Mouse (Mus musculus) myocyte (in vitro differentiated cells): ENCODE measurements at regions not wholly inside any gene's neighbourhood (a gene's known extent, or its start where the extent isn't known, plus 50 kb on each side); places are given as distances from the start of the nearest gene placed in this dataset.

Experiments
- H3K27me3 ChIP-seq: one replicate; pipeline ENCODE4 v1.6.1; 2011; ENCODE audit not compliant: control insufficient read depth, insufficient read depth, insufficient read length
- H3K36me3 ChIP-seq: one replicate; pipeline ENCODE4 v1.6.1; 2011; ENCODE audit not compliant: control insufficient read depth, insufficient read depth
- H3K4me2 ChIP-seq: one replicate; pipeline ENCODE4 v1.6.1; 2011; ENCODE audit warnings: low read depth, control low read depth
- H3K4me3 ChIP-seq: one replicate; pipeline ENCODE4 v1.5.1; 2011; ENCODE audit warnings: mild to moderate bottlenecking, control low read depth, moderate library complexity
- H3K79me2 ChIP-seq: one replicate; pipeline ENCODE4 v1.6.1; 2011; ENCODE audit not compliant: control insufficient read depth, insufficient read depth
- H3ac ChIP-seq: one replicate; pipeline ENCODE4 v1.6.1; 2011; ENCODE audit not compliant: control insufficient read depth, insufficient read length
- CEBPB ChIP-seq: IDR thresholded peaks from 2 replicates; pipeline ENCODE4 v1.6.1; 2011; ENCODE audit warnings: mild to moderate bottlenecking, moderate library complexity; ENCODE audit not compliant: poor library complexity, insufficient read depth, severe bottlenecking
- E2F4 ChIP-seq: IDR thresholded peaks from one replicate; pipeline ENCODE4 v1.6.1; 2011; ENCODE audit warnings: mild to moderate bottlenecking, control low read depth, moderate library complexity; ENCODE audit not compliant: insufficient read depth
- MAX ChIP-seq: IDR thresholded peaks from one replicate; pipeline ENCODE4 v1.6.1; 2011; ENCODE audit warnings: low read depth, mild to moderate bottlenecking, control low read depth
- MYOD1 ChIP-seq, 3 experiments: IDR thresholded peaks; one replicate each; pipeline ENCODE4 v1.6.1; 2011; ENCODE audit warnings: control low read depth in 2 of 3, low read depth in 2 of 3, mild to moderate bottlenecking in 2 of 3, moderate library complexity in 1 of 3; ENCODE audit not compliant: insufficient read length in 2 of 3, control insufficient read depth in 1 of 3
- MYOG ChIP-seq, 3 experiments: IDR thresholded peaks; one replicate each; pipeline ENCODE4 v1.6.1; 2011; ENCODE audit warnings: control low read depth in 2 of 3, low read depth in 2 of 3, mild to moderate bottlenecking in 2 of 3; ENCODE audit not compliant: insufficient read length in 2 of 3, control insufficient read depth in 1 of 3, insufficient read depth in 1 of 3
- POLR2A ChIP-seq: IDR thresholded peaks from one replicate; pipeline ENCODE4 v1.6.1; 2011; ENCODE audit warnings: low read depth, mild to moderate bottlenecking, control low read depth, moderate library complexity; ENCODE audit not compliant: insufficient read length
- POLR2AphosphoS2 ChIP-seq: IDR thresholded peaks from one replicate; pipeline ENCODE4 v1.6.1; 2011; ENCODE audit warnings: low read depth, control low read depth; ENCODE audit not compliant: insufficient read length
- REST ChIP-seq: IDR thresholded peaks from one replicate; pipeline ENCODE4 v1.6.1; 2011; ENCODE audit warnings: mild to moderate bottlenecking, control low read depth, moderate library complexity; ENCODE audit not compliant: insufficient read depth, insufficient read length
- SRF ChIP-seq: IDR thresholded peaks from one replicate; pipeline ENCODE4 v1.6.1; 2011; ENCODE audit warnings: low read depth; ENCODE audit not compliant: control insufficient read depth, insufficient read length
- TCF12 ChIP-seq: IDR thresholded peaks from one replicate; pipeline ENCODE4 v1.6.1; 2011; ENCODE audit warnings: mild to moderate bottlenecking, control low read depth; ENCODE audit not compliant: poor library complexity, insufficient read depth, severe bottlenecking
- TCF3 ChIP-seq: IDR thresholded peaks from one replicate; pipeline ENCODE4 v1.6.1; 2011; ENCODE audit warnings: low read depth, control low read depth; ENCODE audit not compliant: insufficient read length
- USF1 ChIP-seq: IDR thresholded peaks from one replicate; pipeline ENCODE4 v1.6.1; 2011; ENCODE audit warnings: low read depth, mild to moderate bottlenecking, control low read depth, moderate library complexity

DNA sequence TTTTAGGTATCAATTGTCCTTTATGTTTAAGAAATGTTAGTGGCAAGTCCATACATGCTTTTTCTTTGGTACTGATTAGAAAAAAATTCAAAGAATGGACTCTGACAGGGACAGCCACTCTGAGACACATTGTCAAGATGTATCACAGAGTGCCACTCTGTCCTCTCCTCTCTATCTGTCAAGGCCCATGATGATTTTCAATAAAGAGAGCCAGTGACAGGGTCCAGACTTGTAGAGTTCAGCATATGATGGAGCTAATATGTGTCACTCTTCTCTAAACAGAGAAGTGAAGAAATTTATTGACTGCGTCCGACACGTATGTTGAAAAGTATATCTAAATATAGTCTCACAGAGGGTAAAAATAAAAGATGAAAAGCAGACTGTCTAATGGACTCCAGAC, 672.2 kb upstream of the 4930452B06Rik start:
- Histone ChIP-seq H3K4me2 (no peak overlapping the region), H3K79me2 (no peaks in the 10 kb centered on the region), H3K4me3 (no peak overlapping the region), H3K36me3 (no peaks in the 10 kb centered on the region), H3K27me3 (no peaks in the 10 kb centered on the region), H3ac (no peak overlapping the region)
- TF ChIP-seq POLR2A = no peak
- TF ChIP-seq USF1 = no peak
- no peak for TF ChIP-seq MYOG (IDR thresholded peaks at IDR 0.05; ENCODE audit: control insufficient read depth in 1 of 3, insufficient read depth in 1 of 3, insufficient read length in 2 of 3, low read depth in 2 of 3)
- no peak for TF ChIP-seq CEBPB
- no peak for TF ChIP-seq POLR2AphosphoS2
- no peak for TF ChIP-seq SRF
- TF ChIP-seq E2F4 = no peak
- no peak for TF ChIP-seq REST
- TF ChIP-seq MYOD1 (IDR thresholded peaks at IDR 0.05; ENCODE audit: control insufficient read depth in 1 of 3, insufficient read length in 2 of 3, low read depth in 2 of 3) = no peak
- no peak for TF ChIP-seq TCF3
- no peak for TF ChIP-seq TCF12
- no peak for TF ChIP-seq MAX

DNA sequence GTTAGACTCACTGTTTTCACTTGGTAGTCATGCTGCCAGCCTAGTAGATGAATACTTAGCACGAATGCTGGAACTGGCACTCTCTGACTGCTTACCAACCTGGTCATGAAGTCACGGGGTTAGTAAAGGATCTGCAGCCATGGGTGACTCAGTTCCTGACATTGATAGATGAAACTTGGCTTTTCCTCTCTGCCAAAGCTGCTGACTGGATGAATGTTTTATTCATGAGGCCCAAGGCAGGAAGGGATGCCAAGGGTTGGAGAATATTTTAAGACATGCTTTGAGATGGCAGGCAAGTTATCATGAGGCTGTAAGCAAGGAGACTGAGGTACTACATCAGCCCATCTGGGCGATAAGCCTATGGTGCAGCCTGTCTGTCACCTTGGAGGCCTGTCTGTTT, 671.1 kb upstream of the 4930452B06Rik start:
- Histone ChIP-seq H3K79me2 (no peaks in the 10 kb centered on the region), H3K4me3 (no peak overlapping the region), H3K4me2 (no peak overlapping the region), H3ac (no peak overlapping the region), H3K27me3 (no peaks in the 10 kb centered on the region), H3K36me3 (no peaks in the 10 kb centered on the region)
- TF ChIP-seq TCF12 = no peak
- no peak for TF ChIP-seq POLR2AphosphoS2
- TF ChIP-seq SRF = no peak

GRCm38 (mm10) chr14:9331593-9331992, 665.6 kb upstream of the 4930452B06Rik start:
- Histone ChIP-seq H3K36me3 (no peaks in the 10 kb centered on the region), H3K4me2 (no peak overlapping the region), H3K27me3 (no peaks in the 10 kb centered on the region), H3ac (no peak overlapping the region), H3K79me2 (no peaks in the 10 kb centered on the region), H3K4me3 (no peak overlapping the region)
- TF ChIP-seq MYOG (IDR thresholded peaks at IDR 0.05; ENCODE audit: control insufficient read depth in 1 of 3, insufficient read depth in 1 of 3, insufficient read length in 2 of 3, low read depth in 2 of 3) = no peak
- TF ChIP-seq MYOD1 (IDR thresholded peaks at IDR 0.05; ENCODE audit: control insufficient read depth in 1 of 3, insufficient read length in 2 of 3, low read depth in 2 of 3) = no peak
- no peak for TF ChIP-seq E2F4
- no peak for TF ChIP-seq REST
- TF ChIP-seq POLR2AphosphoS2 = no peak
- TF ChIP-seq MAX = no peak
- TF ChIP-seq POLR2A = no peak
- no peak for TF ChIP-seq SRF
- no peak for TF ChIP-seq TCF12
- TF ChIP-seq CEBPB = no peak
- TF ChIP-seq USF1 = no peak
- no peak for TF ChIP-seq TCF3

DNA sequence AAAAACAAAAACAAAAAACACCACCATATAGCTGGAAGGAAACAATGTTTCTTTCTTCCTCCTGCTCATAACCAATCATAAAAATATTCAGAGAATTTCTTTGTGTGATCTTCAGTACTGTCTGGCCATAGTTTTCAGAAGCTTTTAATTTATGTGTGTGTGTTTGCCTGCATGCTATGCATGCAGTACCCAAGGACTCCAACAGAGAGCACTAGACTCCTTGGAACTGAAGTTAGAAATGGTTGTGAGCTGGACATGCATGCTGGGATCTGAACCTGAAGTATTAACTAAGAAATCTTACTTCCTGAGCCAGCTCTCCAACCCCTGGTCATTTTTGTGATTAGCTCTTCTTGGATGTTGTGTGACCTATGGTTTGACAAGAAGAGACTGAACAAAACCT, 664.7 kb upstream of the 4930452B06Rik start:
- H3K27me3 ChIP-seq = no peaks in the 10 kb centered on the region
- H3K4me2 ChIP-seq = no peak overlapping the region
- no peaks in the 10 kb centered on the region for H3K79me2 ChIP-seq
- no peak overlapping the region for H3K4me3 ChIP-seq
- H3K36me3 ChIP-seq = no peaks in the 10 kb centered on the region
- H3ac ChIP-seq = no peak overlapping the region
- TF ChIP-seq MYOG (IDR thresholded peaks at IDR 0.05; ENCODE audit: control insufficient read depth in 1 of 3, insufficient read depth in 1 of 3, insufficient read length in 2 of 3, low read depth in 2 of 3) (no peak), POLR2A (no peak), TCF3 (no peak), REST (no peak), E2F4 (no peak), MYOD1 (IDR thresholded peaks at IDR 0.05; ENCODE audit: control insufficient read depth in 1 of 3, insufficient read length in 2 of 3, low read depth in 2 of 3) (no peak), CEBPB (no peak), SRF (no peak), POLR2AphosphoS2 (no peak), MAX (no peak), USF1 (no peak), TCF12 (no peak)

DNA sequence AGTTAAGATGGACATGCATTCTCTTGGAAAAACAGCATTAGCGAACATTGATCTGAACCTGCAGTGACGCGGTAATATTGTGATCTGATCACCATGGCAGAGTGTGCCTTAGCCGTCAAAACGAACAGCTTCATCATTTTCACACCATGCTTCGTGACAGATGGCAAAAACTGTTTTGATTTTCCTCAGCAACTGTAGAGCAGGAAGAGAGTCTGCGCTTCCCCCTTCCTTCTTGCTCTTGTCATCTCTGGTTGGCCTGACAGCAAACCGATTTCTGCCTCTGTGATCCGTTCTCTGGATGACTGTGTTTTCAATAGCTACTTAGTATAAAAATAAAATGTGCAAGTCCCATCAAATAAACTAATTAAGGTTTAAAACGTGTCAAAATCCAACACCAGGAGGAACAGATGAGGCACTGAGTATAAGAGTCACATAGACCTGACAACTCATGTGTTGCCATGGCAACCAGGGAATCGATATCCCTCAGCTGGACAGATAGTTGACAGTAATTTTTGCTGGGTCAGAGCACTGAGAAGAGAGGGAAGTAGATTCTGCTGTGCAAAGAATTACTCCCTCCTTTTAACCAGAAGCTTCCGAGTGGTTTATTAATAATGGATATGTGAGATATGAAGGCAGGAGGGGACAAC, 663.9 kb upstream of the 4930452B06Rik start:
- no peaks in the 10 kb centered on the region for H3K79me2 ChIP-seq
- no peak overlapping the region for H3K4me2 ChIP-seq
- no peak overlapping the region for H3K4me3 ChIP-seq
- no peaks in the 10 kb centered on the region for H3K36me3 ChIP-seq
- H3ac ChIP-seq = no peak overlapping the region
- TF ChIP-seq SRF (no peak), POLR2A (no peak), TCF3 (no peak), CEBPB (no peak), TCF12 (no peak), POLR2AphosphoS2 (no peak), REST (no peak), MYOD1 (IDR thresholded peaks at IDR 0.05; ENCODE audit: control insufficient read depth in 1 of 3, insufficient read length in 2 of 3, low read depth in 2 of 3) (no peak), MAX (no peak), E2F4 (no peak), USF1 (no peak), MYOG (IDR thresholded peaks at IDR 0.05; ENCODE audit: control insufficient read depth in 1 of 3, insufficient read depth in 1 of 3, insufficient read length in 2 of 3, low read depth in 2 of 3) (no peak)
- no peaks in the 10 kb centered on the region for H3K27me3 ChIP-seq
